Comparison of ENCODE assay signal across 10 mouse cellular contexts in the genomic region with DNA sequence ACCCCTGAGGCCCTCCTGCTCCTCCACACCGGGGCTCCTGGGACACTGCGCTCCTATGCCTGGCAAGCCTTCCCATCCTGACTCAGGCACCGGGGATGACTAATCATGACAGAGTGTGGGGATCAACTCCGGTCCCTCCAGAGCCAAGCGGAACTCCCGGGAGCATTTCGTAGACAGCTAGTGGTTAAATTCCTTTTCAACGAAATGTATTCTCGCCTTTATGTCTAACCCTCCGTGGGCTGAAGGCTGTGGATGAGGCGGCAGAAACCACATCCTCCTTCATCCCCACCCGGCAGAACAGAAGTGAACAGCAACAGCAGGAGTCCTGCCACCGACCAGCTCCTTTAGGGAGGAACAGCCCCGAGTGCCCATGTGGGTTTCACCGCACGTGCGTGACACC.
DNase-seq lines count a peak whose midpoint lies in the region; ATAC-seq lines count a peak whose summit lies in the region.
"Had no signal": no experiment of that assay in that cellular context is flagged by ENCODE, and none has a peak within 500 bp of the region (broad histone marks: within the 10 kb centered on the region; RNA-seq: fewer than 3 reads in every experiment).

No protein-coding gene starts in this region.

- H3K9ac ChIP-seq in embryonic facial prominence, embryonic 14.5 days (ENCODE audit: low read depth, low read length): no peak overlapping the region
- no peak overlapping the region; the same call in 1 of the 2 replicates for H3K9ac ChIP-seq in kidney, embryonic 14.5 days (ENCODE audit: low read depth, low read length)

- peaks cover 46% of the 10 kb centered on the region for H3K4me1 ChIP-seq in embryonic facial prominence, embryonic 14.5 days (ENCODE audit: control insufficient read depth, insufficient read depth, low read length)
- peaks cover 87% of the 10 kb centered on the region for H3K4me1 ChIP-seq in limb, embryonic 10.5 days
- H3K4me1 ChIP-seq in kidney, embryonic 14.5 days (ENCODE audit: control insufficient read depth, insufficient read depth, low read length): peaks cover 16% of the 10 kb centered on the region; the same call in 1 of the 2 replicates

- H3K27ac ChIP-seq in embryonic facial prominence, embryonic 14.5 days (replicated peaks; ENCODE audit: low read depth, low read length): peak overlapping the region; percentile 31; the same call in 1 of the 2 replicates
- peak overlapping the region; percentile 73 for H3K27ac ChIP-seq in limb, embryonic 10.5 days
- H3K27ac ChIP-seq in kidney, embryonic 14.5 days (ENCODE audit: low read depth, low read length): no peak overlapping the region

- no peaks in the 10 kb centered on the region for H3K36me3 ChIP-seq in embryonic facial prominence, embryonic 14.5 days (ENCODE audit: control insufficient read depth, insufficient read depth, low read length)
- H3K36me3 ChIP-seq in limb, embryonic 10.5 days: peaks cover 15% of the 10 kb centered on the region
- no peaks in the 10 kb centered on the region for H3K36me3 ChIP-seq in kidney, embryonic 14.5 days (ENCODE audit: control insufficient read depth, insufficient read depth, low read length)

- no peak overlapping the region for H3K4me3 ChIP-seq in embryonic facial prominence, embryonic 14.5 days (ENCODE audit: low read depth, low read length)
- peak overlapping the region; percentile 14; the same call in 1 of the 2 replicates for H3K4me3 ChIP-seq in limb, embryonic 10.5 days
- H3K4me3 ChIP-seq in kidney, embryonic 14.5 days (ENCODE audit: low read length): no peak overlapping the region

- H3K4me2 ChIP-seq in embryonic facial prominence, embryonic 14.5 days (ENCODE audit: low read depth, low read length): no peak overlapping the region
- H3K4me2 ChIP-seq in kidney, embryonic 14.5 days (replicated peaks; ENCODE audit: low read depth, low read length): no peak overlapping the region

- H3K27me3 ChIP-seq in embryonic facial prominence, embryonic 14.5 days (replicated peaks; ENCODE audit: control insufficient read depth, insufficient read depth, low read length): peaks cover 18% of the 10 kb centered on the region; the same call in 1 of the 2 replicates
- peaks cover 11% of the 10 kb centered on the region; the same call in 1 of the 2 replicates for H3K27me3 ChIP-seq in limb, embryonic 10.5 days (ENCODE audit: low read depth, poor library complexity, severe bottlenecking)
- peaks cover 17% of the 10 kb centered on the region for H3K27me3 ChIP-seq in kidney, embryonic 14.5 days (ENCODE audit: control insufficient read depth, insufficient read depth, low read length)

- ATAC-seq in embryonic facial prominence, embryonic 14.5 days (ENCODE audit: low read depth): peak; percentile 53; the same call in 1 of the 2 replicates
- ATAC-seq in kidney, embryonic 14.5 days (ENCODE audit: low FRiP score, low TSS enrichment): no peak
- ATAC-seq: intestine, embryonic 16.5 days had no signal

- no peaks in the 10 kb centered on the region for H3K9me3 ChIP-seq in embryonic facial prominence, embryonic 14.5 days (ENCODE audit: control insufficient read depth, low read length)
- H3K9me3 ChIP-seq in limb, embryonic 10.5 days (replicated peaks): no peaks in the 10 kb centered on the region
- H3K9me3 ChIP-seq in kidney, embryonic 14.5 days (ENCODE audit: control insufficient read depth, low read length): no peaks in the 10 kb centered on the region

- DNase-seq in layer of hippocampus, adult 11-12 months (ENCODE audit: low spot score): peak; percentile 18
- no peak for DNase-seq in layer of hippocampus, adult 9-11 months
- DNase-seq in ZHBTc4 (ENCODE audit: low read depth, low spot score): peak; percentile 34
- no peak for DNase-seq in embryonic facial prominence, embryonic 14.5 days (ENCODE audit: low spot score)
- no peak for DNase-seq in limb, embryonic 10.5 days (ENCODE audit: low spot score)
- DNase-seq in embryo, embryonic 10 days (ENCODE audit: low spot score): no peak
- no peak for DNase-seq in lung, postnatal 25 days (ENCODE audit: low spot score)
- DNase-seq: cerebellum, adult 11 months had no signal

- WGBS in embryonic facial prominence, embryonic 14.5 days: 40% methylated on average over 17 of the region's 17 CpGs
- WGBS in limb, embryonic 10.5 days: 62% methylated on average over 17 of the region's 17 CpGs
- 65% methylated on average over 17 of the region's 17 CpGs for WGBS in kidney, embryonic 14.5 days

Comparison
In these comparisons a context has a peak if more than half of its experiments do, and no peak if none do; other contexts are left out.
1. DNase-seq: peak in layer of hippocampus, adult 11-12 months (single experiment) and ZHBTc4 (single experiment); none in layer of hippocampus, adult 9-11 months (single experiment), embryonic facial prominence, embryonic 14.5 days (single experiment), limb, embryonic 10.5 days (single experiment), embryo, embryonic 10 days (single experiment) and lung, postnatal 25 days (single experiment).